Mouse (Mus musculus): ENCODE results near the gene Usb1. TPM values are rescaled to one million over a fixed set of nuclear protein-coding genes. Genes with fewer than 3 reads are reported as not detected.

Usb1 gene
- polyA plus RNA-seq, 1 experiment from 2014 or later = 45.2 TPM

GRCm38 (mm10) chr8:95315350-95315749, 16.7 kb upstream of the Usb1 start:
- H3K9ac ChIP-seq = no peak overlapping the region
- no peaks in the 10 kb centered on the region for H3K9me3 ChIP-seq
- H3K36me3 ChIP-seq = no peaks in the 10 kb centered on the region
- WGBS = 94% methylated on average over 1 of the region's 1 CpGs
- no peak overlapping the region for H3K4me3 ChIP-seq
- H3K4me1 ChIP-seq = peaks cover 6% of the 10 kb centered on the region; the same call in 1 of the 2 replicates
- H3K27me3 ChIP-seq = peaks cover 3% of the 10 kb centered on the region; the same call in 1 of the 2 replicates
- ATAC-seq (ENCODE audit: insufficient number of reproducible peaks, insufficient read depth, low FRiP score, low TSS enrichment, low read depth) = no peak
- H3K27ac ChIP-seq = no peak overlapping the region
- H3K4me2 ChIP-seq = no peak overlapping the region

- H3K4me1 ChIP-seq = peaks cover 11% of the 10 kb centered on the region
- H3K27ac ChIP-seq = no peak overlapping the region
- H3K4me3 ChIP-seq = peak overlapping the region; percentile 49
- WGBS = 1% methylated on average over 41 of the region's 41 CpGs
- peaks cover 3% of the 10 kb centered on the region; the same call in 1 of the 2 replicates for H3K27me3 ChIP-seq
- ATAC-seq (ENCODE audit: insufficient number of reproducible peaks, insufficient read depth, low FRiP score, low TSS enrichment, low read depth) = peak; percentile 78
- H3K9ac ChIP-seq = peak overlapping the region; percentile 71
- no peaks in the 10 kb centered on the region for H3K9me3 ChIP-seq
- peak overlapping the region; percentile 94 for H3K4me2 ChIP-seq
- peaks cover 21% of the 10 kb centered on the region for H3K36me3 ChIP-seq
Observed at GRCm38 (mm10) chr8:95320224-95321139, 11.6 kb upstream of the Usb1 start.

GRCm38 (mm10) chr8:95323201-95323600, 8.9 kb upstream of the Usb1 start:
- Histone ChIP-seq H3K27ac (no peak overlapping the region), H3K36me3 (peaks cover 47% of the 10 kb centered on the region), H3K4me1 (peaks cover 19% of the 10 kb centered on the region), H3K4me2 (no peak overlapping the region), H3K4me3 (no peak overlapping the region), H3K9me3 (no peaks in the 10 kb centered on the region), H3K9ac (no peak overlapping the region), H3K27me3 (peaks cover 3% of the 10 kb centered on the region; the same call in 1 of the 2 replicates)
- no peak for ATAC-seq (ENCODE audit: insufficient number of reproducible peaks, insufficient read depth, low FRiP score, low TSS enrichment, low read depth)
- WGBS = 79% methylated on average over 3 of the region's 3 CpGs

GRCm38 (mm10) chr8:95324646-95325045, 7.4 kb upstream of the Usb1 start:
- WGBS = 42% methylated on average over 5 of the region's 5 CpGs
- H3K4me3 ChIP-seq = no peak overlapping the region
- no peaks in the 10 kb centered on the region for H3K9me3 ChIP-seq
- no peak for ATAC-seq (ENCODE audit: insufficient number of reproducible peaks, insufficient read depth, low FRiP score, low TSS enrichment, low read depth)
- peaks cover 3% of the 10 kb centered on the region; the same call in 1 of the 2 replicates for H3K27me3 ChIP-seq
- peaks cover 22% of the 10 kb centered on the region for H3K4me1 ChIP-seq
- H3K27ac ChIP-seq = no peak overlapping the region
- H3K36me3 ChIP-seq = peaks cover 61% of the 10 kb centered on the region
- H3K4me2 ChIP-seq = no peak overlapping the region
- no peak overlapping the region for H3K9ac ChIP-seq

GRCm38 (mm10) chr8:95326822-95327221, 5.3 kb upstream of the Usb1 start:
- H3K4me2 ChIP-seq = no peak overlapping the region
- no peaks in the 10 kb centered on the region for H3K27me3 ChIP-seq
- H3K36me3 ChIP-seq = peaks cover 61% of the 10 kb centered on the region
- ATAC-seq (ENCODE audit: insufficient number of reproducible peaks, insufficient read depth, low FRiP score, low TSS enrichment, low read depth) = no peak
- no peak overlapping the region for H3K9ac ChIP-seq
- no peak overlapping the region for H3K4me3 ChIP-seq
- no peaks in the 10 kb centered on the region for H3K9me3 ChIP-seq
- 92% methylated on average over 5 of the region's 5 CpGs for WGBS
- H3K4me1 ChIP-seq = peaks cover 22% of the 10 kb centered on the region
- H3K27ac ChIP-seq = no peak overlapping the region

GRCm38 (mm10) chr8:95327866-95328465, 4.1 kb upstream of the Usb1 start:
- peaks cover 61% of the 10 kb centered on the region for H3K36me3 ChIP-seq
- ATAC-seq (ENCODE audit: insufficient number of reproducible peaks, insufficient read depth, low FRiP score, low TSS enrichment, low read depth) = no peak
- 85% methylated on average over 46 of the region's 46 CpGs for WGBS

GRCm38 (mm10) chr8:95330367-95330766, 1.7 kb upstream of the Usb1 start:
- peak overlapping the region; percentile 99 for H3K27ac ChIP-seq

More at GRCm38 (mm10) chr8:95327866-95328465, 4.1 kb upstream of the Usb1 start:
- Histone ChIP-seq H3K27me3 (no peaks in the 10 kb centered on the region), H3K27ac (no peak overlapping the region), H3K4me3 (no peak overlapping the region), H3K4me2 (no peak overlapping the region), H3K4me1 (peaks cover 25% of the 10 kb centered on the region), H3K9me3 (no peaks in the 10 kb centered on the region), H3K9ac (no peak overlapping the region)

GRCm38 (mm10) chr8:95331156-95331719, 846 bp upstream of the Usb1 start:
- peak; percentile 16; the same call in 1 of the 2 replicates for ATAC-seq (ENCODE audit: insufficient number of reproducible peaks, insufficient read depth, low FRiP score, low TSS enrichment, low read depth)
- Histone ChIP-seq H3K9ac (peak overlapping the region; percentile 98), H3K27me3 (no peaks in the 10 kb centered on the region), H3K4me2 (peak overlapping the region; percentile 81), H3K9me3 (no peaks in the 10 kb centered on the region), H3K4me1 (peaks cover 26% of the 10 kb centered on the region), H3K4me3 (peak overlapping the region; percentile 84), H3K27ac (peak overlapping the region; percentile 99), H3K36me3 (peaks cover 51% of the 10 kb centered on the region)
- WGBS = under 1% methylated on average over 38 of the region's 38 CpGs

More at GRCm38 (mm10) chr8:95330367-95330766, 1.7 kb upstream of the Usb1 start:
- Histone ChIP-seq H3K4me1 (peaks cover 26% of the 10 kb centered on the region), H3K36me3 (peaks cover 58% of the 10 kb centered on the region), H3K9ac (peak overlapping the region; percentile 98), H3K27me3 (no peaks in the 10 kb centered on the region), H3K4me2 (peak overlapping the region; percentile 81), H3K4me3 (peak overlapping the region; percentile 84), H3K9me3 (no peaks in the 10 kb centered on the region)
- WGBS = 68% methylated on average over 1 of the region's 1 CpGs
- no peak for ATAC-seq (ENCODE audit: insufficient number of reproducible peaks, insufficient read depth, low FRiP score, low TSS enrichment, low read depth)

- H3K27me3 ChIP-seq = no peaks in the 10 kb centered on the region
- peak overlapping the region; percentile 84 for H3K4me3 ChIP-seq
- WGBS = 25% methylated on average over 21 of the region's 21 CpGs
- no peak for ATAC-seq (ENCODE audit: insufficient number of reproducible peaks, insufficient read depth, low FRiP score, low TSS enrichment, low read depth)
- H3K9me3 ChIP-seq = no peaks in the 10 kb centered on the region
- peak overlapping the region; percentile 81 for H3K4me2 ChIP-seq
- peak overlapping the region; percentile 98 for H3K9ac ChIP-seq
- peaks cover 44% of the 10 kb centered on the region for H3K36me3 ChIP-seq
- peak overlapping the region; percentile 99 for H3K27ac ChIP-seq
- peaks cover 20% of the 10 kb centered on the region for H3K4me1 ChIP-seq
Observed at GRCm38 (mm10) chr8:95332437-95333199, 534 bp downstream of the Usb1 start.

- H3K36me3 ChIP-seq = peaks cover 52% of the 10 kb centered on the region
- 91% methylated on average over 1 of the region's 1 CpGs for WGBS
Observed at GRCm38 (mm10) chr8:95335706-95336105, 3.6 kb downstream of the Usb1 start.

GRCm38 (mm10) chr8:95336363-95336762, 4.3 kb downstream of the Usb1 start:
- H3K4me2 ChIP-seq = no peak overlapping the region
- no peak overlapping the region for H3K4me3 ChIP-seq
- no peaks in the 10 kb centered on the region for H3K9me3 ChIP-seq
- H3K27me3 ChIP-seq = no peaks in the 10 kb centered on the region
- ATAC-seq (ENCODE audit: insufficient number of reproducible peaks, insufficient read depth, low FRiP score, low TSS enrichment, low read depth) = no peak
- peaks cover 59% of the 10 kb centered on the region for H3K36me3 ChIP-seq
- H3K4me1 ChIP-seq = peaks cover 4% of the 10 kb centered on the region; the same call in 1 of the 2 replicates
- no peak overlapping the region for H3K27ac ChIP-seq
- H3K9ac ChIP-seq = no peak overlapping the region

More at GRCm38 (mm10) chr8:95335706-95336105, 3.6 kb downstream of the Usb1 start:
- ATAC-seq (ENCODE audit: insufficient number of reproducible peaks, insufficient read depth, low FRiP score, low TSS enrichment, low read depth) = no peak
- Histone ChIP-seq H3K4me2 (no peak overlapping the region), H3K27me3 (no peaks in the 10 kb centered on the region), H3K9ac (no peak overlapping the region), H3K27ac (no peak overlapping the region), H3K4me3 (no peak overlapping the region), H3K4me1 (peaks cover 5% of the 10 kb centered on the region; the same call in 1 of the 2 replicates), H3K9me3 (no peaks in the 10 kb centered on the region)
